Mouse (Mus musculus): ENCODE data around the gene Sergef.

DNA sequence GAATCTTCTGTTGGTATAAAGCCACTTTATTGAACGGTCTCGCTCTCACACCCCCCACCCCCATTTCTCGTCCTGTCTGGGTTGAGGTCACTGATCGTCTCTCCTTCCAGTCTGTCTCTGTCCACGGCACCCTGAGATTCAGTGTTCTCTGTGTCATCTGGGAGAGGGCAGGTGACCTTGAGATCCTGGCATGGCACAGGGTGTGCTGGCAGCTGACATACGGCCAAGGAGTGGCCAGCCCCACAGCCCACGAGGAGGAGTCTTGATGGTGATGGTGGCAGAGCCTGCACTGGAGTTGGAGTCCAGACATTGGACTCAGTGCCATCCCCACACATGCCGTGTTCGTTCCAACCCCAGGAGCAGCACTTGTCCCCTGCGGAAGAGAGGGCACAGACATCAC is 196.4 kb downstream of the Sergef start:
- TF ChIP-seq CTCF (IDR thresholded peaks at IDR 0.05; ENCODE audit: low read depth) (no peak), EP300 (IDR thresholded peaks at IDR 0.05; ENCODE audit: low read depth) (no peak)

All from liver, embryonic 14.5 days (tissue).